Mouse (Mus musculus): Measurements from ENCODE around the gene Scgb1b11. TPM values are rescaled to one million over a fixed set of nuclear protein-coding genes. Genes with fewer than 3 reads are reported as not detected.
"Not testable (repeated sequence)": the region's sequence is repeated elsewhere in the genome, so short reads cannot be mapped to it uniquely, and the experiment has no call there.

Scgb1b11 gene
- polyA plus RNA-seq (2014; fragmentation: Nextera tagmentation; extraction: Ambion mirVana), result not detected in 2 replicates

GRCm38 (mm10) chr7:32222540-32222939 is at the start of gene Scgb1b11:
Gene Scgb1b11 (plus strand): TSS chr7:32222840.
- H3K36me3 ChIP-seq (ENCODE audit: control insufficient read depth, insufficient read depth, low read length); H3K27ac ChIP-seq (ENCODE audit: low read depth); H3K9me3 ChIP-seq (ENCODE audit: control insufficient read depth, low read length); DNase-seq (ENCODE audit: low spot score); H3K9ac ChIP-seq (ENCODE audit: low read length); H3K27me3 ChIP-seq (replicated peaks; ENCODE audit: control insufficient read depth, insufficient read depth, low read length); H3K4me3 ChIP-seq (ENCODE audit: low read depth, low read length); ATAC-seq (replicated peaks; ENCODE audit: low FRiP score, low TSS enrichment, low read depth); H3K4me1 ChIP-seq (replicated peaks; ENCODE audit: control insufficient read depth, insufficient read depth, low read length); H3K4me2 ChIP-seq (ENCODE audit: low read length): not testable (repeated sequence)
- WGBS, result no CpG with 5 or more reads among the region's 2 CpGs

GRCm38 (mm10) chr7:32211045-32211444 is 11.6 kb upstream of the Scgb1b11 start, which contains the start of gene Scgb2b11:
Gene Scgb2b11 (minus strand): TSS chr7:32211145.
- not testable (repeated sequence) for H3K4me2 ChIP-seq (ENCODE audit: low read length); ATAC-seq (replicated peaks; ENCODE audit: low FRiP score, low TSS enrichment, low read depth); H3K9ac ChIP-seq (ENCODE audit: low read length); H3K27ac ChIP-seq (ENCODE audit: low read depth); DNase-seq (ENCODE audit: low spot score); H3K4me3 ChIP-seq (ENCODE audit: low read depth, low read length); H3K27me3 ChIP-seq (replicated peaks; ENCODE audit: control insufficient read depth, insufficient read depth, low read length); H3K9me3 ChIP-seq (ENCODE audit: control insufficient read depth, low read length); H3K4me1 ChIP-seq (replicated peaks; ENCODE audit: control insufficient read depth, insufficient read depth, low read length); H3K36me3 ChIP-seq (ENCODE audit: control insufficient read depth, insufficient read depth, low read length)
- 55% methylated on average over 2 of the region's 2 CpGs for WGBS

Other genes starting within 250 kb of the Scgb1b11 start
- not detected in 2 replicates for gene Scgb1b10, start 122.0 kb upstream of the Scgb1b11 start, polyA plus RNA-seq (2014; fragmentation: Nextera tagmentation; extraction: Ambion mirVana)
- gene Scgb2b11, start 11.7 kb upstream of the Scgb1b11 start, polyA plus RNA-seq (2014; fragmentation: Nextera tagmentation; extraction: Ambion mirVana), result not detected in 2 replicates
- not detected in 2 replicates for gene Scgb2b12, start 104.4 kb downstream of the Scgb1b11 start, polyA plus RNA-seq (2014; fragmentation: Nextera tagmentation; extraction: Ambion mirVana)
- gene Scgb1b12, start 111.3 kb downstream of the Scgb1b11 start, polyA plus RNA-seq (2014; fragmentation: Nextera tagmentation; extraction: Ambion mirVana), result not detected in 2 replicates
- gene Scgb1b29, start 218.7 kb downstream of the Scgb1b11 start, polyA plus RNA-seq (2014; fragmentation: Nextera tagmentation; extraction: Ambion mirVana), result not detected in 2 replicates